Comparison of ENCODE assay signal across 11 mouse cellular contexts in genomic region chr11:64210916-64211315, GRCm38 (mm10).
"Had no signal": no experiment of that assay in that cellular context is flagged by ENCODE, and none has a peak within 500 bp of the region (broad histone marks: within the 10 kb centered on the region; RNA-seq: fewer than 3 reads in every experiment).

No protein-coding gene starts in this region.

- H3K4me3 ChIP-seq: limb, embryonic 13.5 days; liver, embryonic 13.5 days; midbrain, embryonic 13.5 days; myocyte; neural tube, embryonic 15.5 days had no signal

- DNase-seq: kidney, adult 11 months; kidney, postnatal 25 days; layer of hippocampus, postnatal 36 days; liver, embryonic 13.5 days; lung, adult 18-20 months; right cerebral cortex, adult 18-20 months; right cerebral cortex, postnatal 25 days had no signal

- H3K9ac ChIP-seq: limb, embryonic 13.5 days; liver, embryonic 13.5 days; midbrain, embryonic 13.5 days; neural tube, embryonic 15.5 days had no signal

- ATAC-seq: midbrain, embryonic 13.5 days had no signal

- H3K9me3 ChIP-seq: limb, embryonic 13.5 days; liver, embryonic 13.5 days; midbrain, embryonic 13.5 days; neural tube, embryonic 15.5 days had no signal

- H3K4me2 ChIP-seq: limb, embryonic 13.5 days; liver, embryonic 13.5 days; midbrain, embryonic 13.5 days; neural tube, embryonic 15.5 days had no signal

- H3K27ac ChIP-seq: limb, embryonic 13.5 days; liver, embryonic 13.5 days; midbrain, embryonic 13.5 days; neural tube, embryonic 15.5 days had no signal

- H3K4me1 ChIP-seq: liver, embryonic 13.5 days; neural tube, embryonic 15.5 days had no signal

- H3K36me3 ChIP-seq: limb, embryonic 13.5 days; liver, embryonic 13.5 days; midbrain, embryonic 13.5 days; neural tube, embryonic 15.5 days had no signal

- H3K27me3 ChIP-seq: limb, embryonic 13.5 days; liver, embryonic 13.5 days; neural tube, embryonic 15.5 days had no signal
